Mouse (Mus musculus) kidney, embryonic 14.5 days (tissue): ENCODE measurements around the gene Ltk. TPM values are rescaled to one million over a fixed set of nuclear protein-coding genes. Genes with fewer than 3 reads are reported as not detected.
A peak's percentile ranks its signal among the peaks of the same experiment; 100 is the strongest.

Source experiments
- ATAC-seq: fragments of 200-750 bp; cut with Nextera tagmentation; 2 replicates; pipeline ENCODE4 v1.8.0; 2017; ENCODE audit warnings: moderate number of reproducible peaks, mild to moderate bottlenecking, moderate TSS enrichment, moderate library complexity; ENCODE audit not compliant: low FRiP score, low TSS enrichment
- H3K27ac ChIP-seq: fragments of 300-500 bp; sonication (generic); 2 replicates; pipeline ENCODE4 v1.5.1; 2014; ENCODE audit warnings: low read depth, mild to moderate bottlenecking, low read length, moderate library complexity, mixed read lengths
- H3K27me3 ChIP-seq: fragments of 300-500 bp; sonication (generic); 2 replicates; pipeline ENCODE4 v1.6.1; 2014; ENCODE audit warnings: mild to moderate bottlenecking, low read length; ENCODE audit not compliant: control insufficient read depth, insufficient read depth
- H3K36me3 ChIP-seq: fragments of 300-500 bp; sonication (generic); 2 replicates; pipeline ENCODE4 v1.6.1; 2014; ENCODE audit warnings: low read length, mixed read lengths; ENCODE audit not compliant: control insufficient read depth, insufficient read depth
- H3K4me1 ChIP-seq: fragments of 300-500 bp; sonication (generic); 2 replicates; pipeline ENCODE4 v1.6.1; 2014; ENCODE audit warnings: low read length, mixed read lengths; ENCODE audit not compliant: control insufficient read depth, insufficient read depth
- H3K4me2 ChIP-seq: fragments of 300-500 bp; sonication (generic); replicated peaks from 2 replicates; pipeline ENCODE4 v1.6.1; 2014; ENCODE audit warnings: low read depth, mild to moderate bottlenecking, low read length
- H3K4me3 ChIP-seq: fragments of 300-500 bp; sonication (generic); 2 replicates; pipeline ENCODE4 v1.5.1; 2014; ENCODE audit warnings: mild to moderate bottlenecking, low read length
- H3K9ac ChIP-seq: fragments of 300-500 bp; sonication (generic); 2 replicates; pipeline ENCODE4 v1.6.1; 2014; ENCODE audit warnings: low read depth, mild to moderate bottlenecking, low read length, moderate library complexity
- H3K9me3 ChIP-seq: fragments of 300-500 bp; sonication (generic); 2 replicates; pipeline ENCODE4 v1.6.1; 2016; ENCODE audit warnings: low read length; ENCODE audit not compliant: control insufficient read depth
- WGBS: fragments of 180-500 bp; shearing (Covaris S2); extraction: QIAGEN DNeasy Blood & Tissue Kit; methylation state at CpG from one replicate; pipeline ENCODE4 v1.1.7; 2014; 5-methylcytosine and 5-hydroxymethylcytosine counted together
- polyA plus RNA-seq: library from polyadenylated mRNA; unstranded; fragments of >200 nt; fragmentation: Nextera tagmentation; extraction: Ambion mirVana; gene quantifications from 2 replicates; pipeline ENCODE4 v1.2.1, GENCODE M21; 2014

The Ltk gene
- polyA plus RNA-seq, 1 experiment from 2014 or later = 0.72 TPM

GRCm38 (mm10) chr2:119745281-119745680, 14.9 kb downstream of the Ltk start:
- H3K4me2 ChIP-seq = no peak overlapping the region
- 16% methylated on average over 1 of the region's 1 CpGs for WGBS
- H3K27ac ChIP-seq = no peak overlapping the region
- H3K4me1 ChIP-seq = peaks cover 23% of the 10 kb centered on the region
- no peak for ATAC-seq
- H3K36me3 ChIP-seq = no peaks in the 10 kb centered on the region
- H3K9ac ChIP-seq = no peak overlapping the region
- no peaks in the 10 kb centered on the region for H3K9me3 ChIP-seq
- H3K27me3 ChIP-seq = peaks cover 27% of the 10 kb centered on the region
- H3K4me3 ChIP-seq = no peak overlapping the region

DNA sequence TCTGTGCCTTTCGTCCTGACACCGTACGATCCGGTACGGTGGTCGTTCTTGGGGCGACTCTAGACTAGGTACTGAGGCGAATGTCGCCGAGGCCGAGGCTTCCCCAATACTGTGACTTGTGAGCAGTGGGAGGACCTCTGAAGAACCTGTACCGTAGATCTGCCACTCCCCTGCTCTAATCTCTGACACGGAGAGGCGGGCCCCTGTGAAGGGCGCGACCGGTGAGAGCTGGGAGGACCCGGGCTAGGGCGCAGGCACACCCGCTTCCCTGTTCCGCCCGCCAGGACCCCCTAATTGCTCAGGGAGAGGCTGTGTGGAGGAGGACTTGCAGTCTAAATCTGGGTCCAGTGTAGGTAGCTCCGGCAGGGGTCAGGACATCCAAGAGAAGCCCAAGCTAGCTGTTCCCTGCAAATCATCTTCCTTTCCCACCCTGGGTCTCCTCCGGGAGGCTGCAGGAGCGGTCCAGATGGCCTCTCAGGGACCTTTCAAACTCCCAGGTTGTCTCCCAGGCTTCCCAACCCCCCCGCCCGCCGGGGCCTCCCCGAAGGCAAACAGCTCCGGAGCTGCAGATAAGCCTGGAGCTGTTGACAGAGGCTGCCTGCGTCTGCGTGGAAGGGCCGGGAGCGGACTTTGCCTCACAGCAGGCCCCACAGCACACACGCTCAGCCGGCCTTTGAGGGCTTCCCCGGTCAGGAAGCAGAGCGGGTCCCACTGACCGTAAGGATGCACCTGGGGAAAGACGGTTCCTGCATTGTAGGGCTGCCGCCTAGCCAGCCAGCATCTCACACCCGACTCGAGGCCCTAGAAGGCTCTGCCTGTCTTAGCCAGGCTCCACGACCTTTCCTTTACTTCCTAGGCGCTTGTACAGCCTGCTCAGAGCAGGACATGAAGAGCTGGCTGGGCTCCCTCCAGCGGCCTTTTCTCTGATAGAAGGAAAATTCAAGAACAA, 15.8 kb downstream of the Ltk start:
- H3K9ac ChIP-seq = no peak overlapping the region
- peaks cover 23% of the 10 kb centered on the region for H3K4me1 ChIP-seq
- ATAC-seq = no peak
- H3K4me2 ChIP-seq = peak overlapping the region; percentile 33
- 3% methylated on average over 46 of the region's 46 CpGs for WGBS
- no peak overlapping the region for H3K27ac ChIP-seq
- H3K9me3 ChIP-seq = no peaks in the 10 kb centered on the region
- peaks cover 27% of the 10 kb centered on the region for H3K27me3 ChIP-seq
- peak overlapping the region; percentile 18; the same call in 1 of the 2 replicates for H3K4me3 ChIP-seq
- H3K36me3 ChIP-seq = no peaks in the 10 kb centered on the region

DNA sequence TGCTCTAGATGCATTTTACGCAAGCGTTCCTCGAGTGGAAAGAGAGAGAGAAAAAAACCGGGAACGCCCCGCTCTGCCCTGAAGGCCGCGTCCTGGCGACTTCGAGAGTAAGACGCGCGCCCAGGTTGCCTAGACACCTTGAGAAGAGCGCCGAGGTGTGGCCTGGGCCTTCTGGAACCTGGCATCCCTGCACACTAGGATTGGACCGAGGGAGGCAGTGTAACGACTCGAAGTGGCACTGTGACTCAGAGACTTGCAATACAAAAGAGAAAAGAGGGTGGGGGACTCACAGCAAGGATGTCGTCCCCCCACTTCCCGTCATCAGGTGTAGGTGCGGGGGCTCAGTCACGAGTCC, 16.4 kb downstream of the Ltk start:
- Histone ChIP-seq H3K36me3 (no peaks in the 10 kb centered on the region), H3K9ac (no peak overlapping the region), H3K4me2 (peak overlapping the region; percentile 33), H3K4me3 (peak overlapping the region; percentile 18; the same call in 1 of the 2 replicates), H3K27me3 (peaks cover 22% of the 10 kb centered on the region), H3K4me1 (peaks cover 23% of the 10 kb centered on the region), H3K9me3 (no peaks in the 10 kb centered on the region), H3K27ac (no peak overlapping the region)
- ATAC-seq = no peak
- WGBS = 6% methylated on average over 22 of the region's 22 CpGs

GRCm38 (mm10) chr2:119743176-119743807, 16.9 kb downstream of the Ltk start:
- no peak overlapping the region for H3K27ac ChIP-seq
- no peak overlapping the region for H3K9ac ChIP-seq
- H3K4me3 ChIP-seq = peak overlapping the region; percentile 66
- no peaks in the 10 kb centered on the region for H3K9me3 ChIP-seq
- H3K36me3 ChIP-seq = no peaks in the 10 kb centered on the region
- peaks cover 23% of the 10 kb centered on the region for H3K4me1 ChIP-seq
- H3K4me2 ChIP-seq = peak overlapping the region; percentile 99
- 12% methylated on average over 27 of the region's 31 CpGs for WGBS
- peaks cover 22% of the 10 kb centered on the region for H3K27me3 ChIP-seq
- ATAC-seq = no peak

DNA sequence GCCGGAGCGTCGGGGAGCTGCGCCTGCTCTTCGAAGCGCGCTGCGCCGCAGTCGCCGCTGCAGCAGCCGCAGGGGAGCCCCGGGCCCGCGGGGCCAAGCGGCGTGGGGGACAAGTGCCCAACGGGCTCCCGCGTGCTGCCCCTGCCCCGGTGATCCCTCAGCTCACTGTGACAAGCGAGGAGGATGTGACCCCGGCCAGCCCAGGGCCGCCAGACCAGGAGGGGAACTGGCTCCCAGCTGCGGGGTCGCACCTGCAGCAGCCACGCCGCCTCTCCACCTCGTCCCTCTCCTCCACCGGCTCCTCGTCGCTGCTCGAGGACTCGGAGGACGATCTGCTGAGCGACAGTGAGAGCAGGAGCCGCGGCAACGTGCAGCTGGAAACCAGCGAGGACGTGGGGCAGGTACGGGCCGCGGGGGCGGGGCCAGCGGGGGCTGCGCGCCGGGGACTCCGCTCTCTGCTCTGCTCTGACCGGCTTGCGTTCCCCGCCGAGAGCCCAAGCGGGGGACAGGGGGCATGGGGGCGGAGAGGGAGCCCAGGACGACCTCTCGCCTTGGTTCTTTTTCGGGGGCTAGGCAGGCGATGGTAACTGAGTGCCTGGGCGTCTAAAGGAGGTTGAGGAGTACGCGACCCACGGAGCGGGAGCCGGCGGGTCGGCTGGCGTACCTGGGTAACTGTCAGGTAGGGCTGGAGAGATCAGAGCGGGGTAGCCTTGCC, 17.6 kb downstream of the Ltk start:
- ATAC-seq = peak; percentile 8; the same call in 1 of the 2 replicates
- peak overlapping the region; percentile 99 for H3K4me2 ChIP-seq

GRCm38 (mm10) chr2:119741581-119742411, 18.4 kb downstream of the Ltk start, which contains the start of gene Itpka:
Gene Itpka, plus strand, starts transcription at chr2:119742337.
- 0% methylated on average over 28 of the region's 53 CpGs for WGBS
- H3K36me3 ChIP-seq = no peaks in the 10 kb centered on the region
- ATAC-seq = peak; percentile 84

More for the DNA sequence above, 17.6 kb downstream of the Ltk start:
- Histone ChIP-seq H3K36me3 (no peaks in the 10 kb centered on the region), H3K9ac (peak overlapping the region; percentile 63), H3K27me3 (peaks cover 22% of the 10 kb centered on the region), H3K9me3 (no peaks in the 10 kb centered on the region), H3K27ac (no peak overlapping the region), H3K4me3 (peak overlapping the region; percentile 66), H3K4me1 (peaks cover 23% of the 10 kb centered on the region)
- under 1% methylated on average over 64 of the region's 70 CpGs for WGBS

GRCm38 (mm10) chr2:119740567-119740966, 19.7 kb downstream of the Ltk start:
- no peak overlapping the region for H3K4me2 ChIP-seq
- no peak for ATAC-seq
- H3K36me3 ChIP-seq = no peaks in the 10 kb centered on the region; the same call in 1 of the 2 replicates
- H3K4me3 ChIP-seq = no peak overlapping the region
- no peak overlapping the region for H3K9ac ChIP-seq
- 5% methylated on average over 2 of the region's 2 CpGs for WGBS
- H3K27ac ChIP-seq = no peak overlapping the region; the same call in 1 of the 2 replicates
- no peaks in the 10 kb centered on the region for H3K9me3 ChIP-seq
- H3K4me1 ChIP-seq = peaks cover 23% of the 10 kb centered on the region
- H3K27me3 ChIP-seq = peaks cover 22% of the 10 kb centered on the region

More at GRCm38 (mm10) chr2:119741581-119742411, 18.4 kb downstream of the Ltk start, which contains the start of gene Itpka:
- H3K4me2 ChIP-seq = peak within 1 kb of the TSS; percentile 99
- peak within 1 kb of the TSS; percentile 66 for H3K4me3 ChIP-seq
- H3K9ac ChIP-seq = peak within 1 kb of the TSS; percentile 63
- no peaks in the 10 kb centered on the region for H3K9me3 ChIP-seq
- H3K27ac ChIP-seq = peak within 1 kb of the TSS; percentile 89
- H3K4me1 ChIP-seq = peaks cover 23% of the 10 kb centered on the region
- H3K27me3 ChIP-seq = peaks cover 22% of the 10 kb centered on the region

DNA sequence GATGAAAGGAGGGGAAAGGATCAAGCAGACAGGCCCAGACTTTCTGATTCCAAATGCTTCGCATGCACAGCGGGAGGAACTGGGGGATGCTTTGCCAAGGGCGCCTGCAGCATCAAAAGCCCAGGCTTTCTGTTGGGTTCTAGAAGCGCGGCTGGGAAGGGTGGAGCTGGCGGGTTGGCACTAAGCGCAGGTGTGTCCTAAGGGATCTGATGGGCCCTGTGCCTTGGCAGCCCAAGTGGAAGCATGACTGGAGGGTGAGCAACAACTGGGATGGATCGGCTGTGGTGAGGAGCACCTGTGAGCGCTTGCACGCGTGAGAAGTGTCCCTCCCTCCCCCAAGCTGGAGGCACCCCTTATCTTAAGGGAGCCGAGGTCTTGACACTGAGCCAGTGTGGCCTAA, 23.1 kb downstream of the Ltk start:
- no peaks in the 10 kb centered on the region for H3K27me3 ChIP-seq
- no peak for ATAC-seq

More for the DNA sequence above, 23.1 kb downstream of the Ltk start:
- Histone ChIP-seq H3K36me3 (peaks cover 26% of the 10 kb centered on the region), H3K9me3 (no peaks in the 10 kb centered on the region), H3K4me2 (no peak overlapping the region), H3K9ac (no peak overlapping the region), H3K27ac (no peak overlapping the region), H3K4me3 (no peak overlapping the region), H3K4me1 (peaks cover 9% of the 10 kb centered on the region)
- 30% methylated on average over 12 of the region's 12 CpGs for WGBS
